Mouse (Mus musculus): ENCODE measurements around the gene Tjp2.

GRCm38 (mm10) chr19:24197338-24197737 is 27.5 kb downstream of the Tjp2 start:
- no peak for TF ChIP-seq CTCF (IDR thresholded peaks at IDR 0.05; ENCODE audit: low read depth)
- TF ChIP-seq EP300 (IDR thresholded peaks at IDR 0.05; ENCODE audit: low read depth), result no peak
